Mouse (Mus musculus): ENCODE measurements at regions not wholly inside any gene's neighbourhood (a gene's known extent, or its start where the extent isn't known, plus 50 kb on each side); places are given as distances from the start of the nearest gene placed in this dataset.
"Not testable (repeated sequence)": the region's sequence is repeated elsewhere in the genome, so short reads cannot be mapped to it uniquely, and the experiment has no call there.

- not testable (repeated sequence) for DNase-seq (ENCODE audit: low spot score)
Observed at GRCm38 (mm10) chr14:53020152-53020551, 524.6 kb upstream of the Olfr1507 start.

- not testable (repeated sequence) for DNase-seq (ENCODE audit: low spot score)
Observed at GRCm38 (mm10) chr14:53007741-53008140, 512.2 kb upstream of the Olfr1507 start.

GRCm38 (mm10) chr14:53007323-53007722 lies 511.8 kb upstream of the Olfr1507 start:
- DNase-seq (ENCODE audit: low spot score), result not testable (repeated sequence)

- DNase-seq (ENCODE audit: low spot score), result not testable (repeated sequence)
Observed at GRCm38 (mm10) chr14:53001289-53001688, 505.7 kb upstream of the Olfr1507 start.

GRCm38 (mm10) chr14:52992106-52992760 lies 496.7 kb upstream of the Olfr1507 start:
- DNase-seq (ENCODE audit: low spot score), result not testable (repeated sequence)

- DNase-seq (ENCODE audit: low spot score), result not testable (repeated sequence)
Observed at GRCm38 (mm10) chr14:52991328-52991665, 495.7 kb upstream of the Olfr1507 start.

- DNase-seq (ENCODE audit: low spot score), result not testable (repeated sequence)
Observed at GRCm38 (mm10) chr14:52990569-52991327, 495.2 kb upstream of the Olfr1507 start.

GRCm38 (mm10) chr14:52989940-52990339 lies 494.4 kb upstream of the Olfr1507 start:
- not testable (repeated sequence) for DNase-seq (ENCODE audit: low spot score)

- DNase-seq (ENCODE audit: low spot score), result not testable (repeated sequence)
Observed at GRCm38 (mm10) chr14:52988563-52988962, 493.0 kb upstream of the Olfr1507 start.

GRCm38 (mm10) chr14:52972207-52973003 lies 476.9 kb upstream of the Olfr1507 start:
- not testable (repeated sequence) for DNase-seq (ENCODE audit: low spot score)

- DNase-seq (ENCODE audit: low spot score), result not testable (repeated sequence)
Observed at GRCm38 (mm10) chr14:52962110-52962509, 466.6 kb upstream of the Olfr1507 start.

- DNase-seq (ENCODE audit: low spot score), result peak; percentile 51
Observed at GRCm38 (mm10) chr14:52956515-52956914, 461.0 kb upstream of the Olfr1507 start.

GRCm38 (mm10) chr14:52944925-52945324 lies 449.4 kb upstream of the Olfr1507 start:
- peak; percentile 7 for DNase-seq (ENCODE audit: low spot score)

- not testable (repeated sequence) for DNase-seq (ENCODE audit: low spot score)
Observed at GRCm38 (mm10) chr14:52942438-52942837, 446.9 kb upstream of the Olfr1507 start.

GRCm38 (mm10) chr14:52941747-52942146 lies 446.2 kb upstream of the Olfr1507 start:
- not testable (repeated sequence) for DNase-seq (ENCODE audit: low spot score)

GRCm38 (mm10) chr14:52920138-52920537 lies 424.6 kb upstream of the Olfr1507 start:
- DNase-seq (ENCODE audit: low spot score), result not testable (repeated sequence)

- DNase-seq (ENCODE audit: low spot score), result not testable (repeated sequence)
Observed at GRCm38 (mm10) chr14:52913814-52914213, 418.3 kb upstream of the Olfr1507 start.

GRCm38 (mm10) chr14:52899629-52900028 lies 404.1 kb upstream of the Olfr1507 start:
- DNase-seq (ENCODE audit: low spot score), result not testable (repeated sequence)

- DNase-seq (ENCODE audit: low spot score), result not testable (repeated sequence)
Observed at GRCm38 (mm10) chr14:52898310-52898709, 402.8 kb upstream of the Olfr1507 start.

- DNase-seq (ENCODE audit: low spot score), result not testable (repeated sequence)
Observed at GRCm38 (mm10) chr14:52879978-52880377, 384.4 kb upstream of the Olfr1507 start.

- DNase-seq (ENCODE audit: low spot score), result not testable (repeated sequence)
Observed at GRCm38 (mm10) chr14:52863841-52864240, 368.3 kb upstream of the Olfr1507 start.

GRCm38 (mm10) chr14:52863107-52863506 lies 367.6 kb upstream of the Olfr1507 start:
- not testable (repeated sequence) for DNase-seq (ENCODE audit: low spot score)
